Mouse (Mus musculus) liver, embryonic 14.5 days (tissue): ENCODE measurements at regions not wholly inside any gene's neighbourhood (a gene's known extent, or its start where the extent isn't known, plus 50 kb on each side); places are given as distances from the start of the nearest gene placed in this dataset.

Experiments used
- ATAC-seq: fragments of 200-750 bp; cut with Nextera tagmentation; 2 replicates; pipeline ENCODE4 v1.8.0; 2017; ENCODE audit warnings: moderate number of reproducible peaks, mild to moderate bottlenecking, moderate library complexity; ENCODE audit not compliant: insufficient read depth
- DNase-seq, 3 experiments: peaks; one replicate each; pipeline ENCODE4 v3.0.0-alpha.2; 2012 to 2013; ENCODE audit warnings: low read depth in 3 of 3, low spot score in 3 of 3
- H3K27ac ChIP-seq: fragments of 300-500 bp; sonication (generic); 2 replicates; pipeline ENCODE4 v1.5.1; 2014; ENCODE audit warnings: moderate library complexity, mild to moderate bottlenecking, control low read depth, inconsistent platforms
- H3K27me3 ChIP-seq: fragments of 300-500 bp; sonication (generic); 2 replicates; pipeline ENCODE4 v1.6.1; 2014; ENCODE audit warnings: mild to moderate bottlenecking, low read length, moderate library complexity; ENCODE audit not compliant: control insufficient read depth, insufficient read depth
- H3K36me3 ChIP-seq: fragments of 300-500 bp; sonication (generic); replicated peaks from 2 replicates; pipeline ENCODE4 v1.6.1; 2014; ENCODE audit warnings: low read depth; ENCODE audit not compliant: control insufficient read depth, insufficient read depth
- H3K4me1 ChIP-seq, 2 experiments: fragments of 200-500 bp in 1 of 2; fragments of 300-500 bp in 1 of 2; sonication (generic) in 1 of 2; replicated peaks; 2 replicates each; pipeline ENCODE4 v1.6.1; 2012 to 2014; ENCODE audit warnings: antibody characterized with exemption in 1 of 2, inconsistent platforms in 1 of 2, low read length in 1 of 2; ENCODE audit not compliant: control insufficient read depth in 2 of 2, insufficient read depth in 2 of 2
- H3K4me2 ChIP-seq: fragments of 300-500 bp; sonication (generic); 2 replicates; pipeline ENCODE4 v1.6.1; 2014; ENCODE audit warnings: low read depth, mild to moderate bottlenecking, control low read depth, moderate library complexity
- H3K4me3 ChIP-seq, 2 experiments: fragments of 200-500 bp in 1 of 2; fragments of 300-500 bp in 1 of 2; sonication (generic) in 1 of 2; 2 replicates each; pipeline ENCODE4 v1.5.1; 2012 to 2014; ENCODE audit warnings: low read depth in 2 of 2, low read length in 2 of 2, mild to moderate bottlenecking in 2 of 2, control low read depth in 1 of 2, inconsistent platforms in 1 of 2, moderate library complexity in 1 of 2; ENCODE audit not compliant: insufficient read depth in 1 of 2
- H3K9ac ChIP-seq: fragments of 300-500 bp; sonication (generic); replicated peaks from 2 replicates; pipeline ENCODE4 v1.6.1; 2014; ENCODE audit warnings: mild to moderate bottlenecking, control low read depth, moderate library complexity
- H3K9me3 ChIP-seq: fragments of 300-500 bp; sonication (generic); 2 replicates; pipeline ENCODE4 v1.6.1; 2016; ENCODE audit warnings: low read length, mixed read lengths; ENCODE audit not compliant: control insufficient read depth
- CTCF ChIP-seq: IDR thresholded peaks from 2 replicates; pipeline ENCODE4 v1.5.1; 2016; ENCODE audit warnings: antibody characterized with exemption, low read depth, control low read depth
- EP300 ChIP-seq: IDR thresholded peaks from 2 replicates; pipeline ENCODE4 v1.6.1; 2016; ENCODE audit warnings: antibody characterized with exemption, low read depth
- WGBS: fragments of 180-500 bp; shearing (Covaris S2); extraction: QIAGEN DNeasy Blood & Tissue Kit; methylation state at CpG from one replicate; pipeline ENCODE4 v1.1.7; 2014; ENCODE audit not compliant: insufficient replicate concordance; 5-methylcytosine and 5-hydroxymethylcytosine counted together

GRCm38 (mm10) chr8:54405723-54406122 is 123.7 kb upstream of the Asb5 start:
- TF ChIP-seq EP300, result no peak
- no peak for TF ChIP-seq CTCF
- Histone ChIP-seq H3K27ac (no peak overlapping the region), H3K4me2 (no peak overlapping the region), H3K4me3 (no peak overlapping the region), H3K4me1 (no peaks in the 10 kb centered on the region), H3K9ac (no peak overlapping the region), H3K27me3 (no peaks in the 10 kb centered on the region), H3K9me3 (no peaks in the 10 kb centered on the region), H3K36me3 (no peaks in the 10 kb centered on the region)
- 67% methylated on average over 2 of the region's 2 CpGs for WGBS
- ATAC-seq, result no peak
- no peak for DNase-seq

GRCm38 (mm10) chr8:54414092-54414799 is 115.1 kb upstream of the Asb5 start:
- TF ChIP-seq CTCF (no peak), EP300 (no peak)
- Histone ChIP-seq H3K27me3 (no peaks in the 10 kb centered on the region), H3K4me3 (no peak overlapping the region), H3K27ac (no peak overlapping the region), H3K9ac (no peak overlapping the region), H3K9me3 (no peaks in the 10 kb centered on the region), H3K4me2 (no peak overlapping the region), H3K4me1 (no peaks in the 10 kb centered on the region), H3K36me3 (no peaks in the 10 kb centered on the region)
- 54% methylated on average over 4 of the region's 4 CpGs for WGBS
- ATAC-seq, result no peak
- DNase-seq, result no peak

DNA sequence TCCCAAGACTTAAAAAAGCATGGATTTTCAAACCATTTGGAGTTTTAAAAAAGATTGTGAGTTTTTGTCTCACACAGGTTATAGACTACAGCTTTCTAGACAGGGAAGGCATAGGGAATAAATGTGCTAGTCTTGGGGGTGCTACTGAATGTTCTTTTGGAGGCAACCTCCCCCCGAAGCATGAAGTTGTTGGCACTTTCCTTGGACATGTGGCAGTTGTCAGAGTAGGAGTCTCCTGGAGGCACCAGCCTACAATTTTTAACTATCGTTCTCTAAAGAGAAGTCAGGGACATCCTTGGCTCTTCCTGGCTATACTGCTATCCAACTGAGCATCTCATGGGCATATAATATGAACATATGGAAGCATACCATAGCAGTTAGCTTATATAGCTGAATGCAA is 112.7 kb upstream of the Asb5 start:
- Histone ChIP-seq H3K9me3 (no peaks in the 10 kb centered on the region), H3K27me3 (no peaks in the 10 kb centered on the region), H3K4me2 (no peak overlapping the region), H3K27ac (no peak overlapping the region), H3K4me3 (no peak overlapping the region), H3K4me1 (no peaks in the 10 kb centered on the region), H3K9ac (no peak overlapping the region), H3K36me3 (no peaks in the 10 kb centered on the region)
- ATAC-seq, result no peak
- no peak for DNase-seq
- TF ChIP-seq EP300 (no peak), CTCF (no peak)
- 57% methylated on average over 2 of the region's 2 CpGs for WGBS

GRCm38 (mm10) chr8:54418035-54418434 is 111.3 kb upstream of the Asb5 start:
- Histone ChIP-seq H3K4me3 (no peak overlapping the region), H3K36me3 (no peaks in the 10 kb centered on the region), H3K9ac (no peak overlapping the region), H3K27me3 (no peaks in the 10 kb centered on the region), H3K4me2 (no peak overlapping the region), H3K9me3 (no peaks in the 10 kb centered on the region), H3K4me1 (no peaks in the 10 kb centered on the region), H3K27ac (no peak overlapping the region)
- 54% methylated on average over 2 of the region's 2 CpGs for WGBS
- DNase-seq, result no peak
- ATAC-seq, result no peak
- no peak for TF ChIP-seq CTCF
- TF ChIP-seq EP300, result no peak

- H3K4me2 ChIP-seq, result no peak overlapping the region
- no peaks in the 10 kb centered on the region for H3K4me1 ChIP-seq
- H3K9me3 ChIP-seq, result no peaks in the 10 kb centered on the region
- no peak overlapping the region for H3K4me3 ChIP-seq
- H3K9ac ChIP-seq, result no peak overlapping the region
- H3K27ac ChIP-seq, result no peak overlapping the region
- no peaks in the 10 kb centered on the region for H3K36me3 ChIP-seq
- no peak for ATAC-seq
- no peak for DNase-seq
- H3K27me3 ChIP-seq, result no peaks in the 10 kb centered on the region
- TF ChIP-seq EP300 (no peak), CTCF (no peak)
- WGBS, result 16% methylated on average over 6 of the region's 6 CpGs
These were observed 108.9 kb upstream of the Asb5 start for GRCm38 (mm10) chr8:54420339-54421098.
